Comparison of ENCODE assay signal across 8 mouse cellular contexts in the genomic region with DNA sequence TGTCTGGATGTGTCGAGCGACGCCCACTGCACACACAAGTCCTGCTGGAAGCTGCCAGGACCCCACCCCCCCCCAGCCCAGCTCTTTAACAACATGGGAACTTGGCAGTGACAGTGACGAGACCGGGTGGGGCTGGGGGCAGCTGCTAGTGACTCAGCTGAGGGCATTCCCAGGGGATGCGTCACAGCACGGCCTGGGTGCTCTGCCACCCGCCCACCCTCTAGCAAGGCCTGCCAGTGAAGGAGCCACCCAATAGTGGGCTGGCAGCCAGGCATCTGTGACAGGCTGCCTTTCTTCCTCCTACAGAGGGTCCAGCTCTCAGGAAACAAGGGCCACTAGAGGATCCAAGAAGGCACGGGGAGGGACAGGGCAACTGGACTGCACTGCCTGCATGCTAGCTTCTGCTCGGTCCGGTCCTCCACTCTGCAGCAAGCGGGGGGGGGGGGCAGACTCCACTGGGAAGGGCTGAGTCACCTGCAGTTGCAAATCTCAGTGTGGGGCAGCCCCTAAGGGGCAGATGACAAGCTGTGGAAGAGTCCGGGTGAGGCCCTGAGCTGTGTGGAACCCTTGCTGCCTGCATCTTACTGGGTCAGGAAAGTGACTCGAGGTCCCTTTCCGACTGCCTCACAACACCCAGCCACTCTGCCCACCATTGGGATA. TPM values are rescaled to one million over a fixed set of nuclear protein-coding genes. Genes with fewer than 3 reads are reported as not detected.
DNase-seq lines count a peak whose midpoint lies in the region; ATAC-seq lines count a peak whose summit lies in the region.

No protein-coding gene starts in this region.

- no peak for ATAC-seq in activated CD4-positive, CD25-positive, alpha-beta regulatory T cell, adult 4 months

- peak; percentile 58 to 76 for DNase-seq in cerebellum, postnatal 10 days
- DNase-seq in cerebellum, adult 11-12 months, result no peak
- DNase-seq in urinary bladder, adult 18-20 months (ENCODE audit: low spot score in 2 of 2), result peak; percentile 39 to 61
- DNase-seq in urinary bladder, postnatal 10 days (ENCODE audit: low spot score), result no peak
- DNase-seq in layer of hippocampus, postnatal 36 days, result peak; percentile 62 to 65
- peak; percentile 54 for DNase-seq in skeletal muscle tissue, adult 2 months (ENCODE audit: low read depth, low spot score)
- DNase-seq in embryo, embryonic 11 days, result no peak

RNA-seq across cellular contexts. Expression of a gene that starts 4.7 kb away (rescaled TPM):
- total RNA-seq in layer of hippocampus, postnatal 36 days (2021), result 1 to 10 TPM; 2.8 to 2.9 TPM
- not detected for polyA plus RNA-seq in activated CD4-positive, CD25-positive, alpha-beta regulatory T cell, adult 4 months (2017; shearing (Covaris generic))

RNA-seq across cellular contexts. Expression of a gene that starts 10.9 kb away (rescaled TPM):
- total RNA-seq in layer of hippocampus, postnatal 36 days (2021), result 10 to 100 TPM; 12.3 to 12.4 TPM
- under 1 TPM in 1 of 2 experiments, not detected in 1; 0.24 TPM for polyA plus RNA-seq in activated CD4-positive, CD25-positive, alpha-beta regulatory T cell, adult 4 months (2017; shearing (Covaris generic))

RNA-seq across cellular contexts. Expression of a gene that starts 31.4 kb away (rescaled TPM):
- total RNA-seq in layer of hippocampus, postnatal 36 days (2021), result 1 to 10 TPM; 7.8 to 8.1 TPM
- 10 to 100 TPM; 63.6 to 87.5 TPM for polyA plus RNA-seq in activated CD4-positive, CD25-positive, alpha-beta regulatory T cell, adult 4 months (2017; shearing (Covaris generic))

RNA-seq across cellular contexts. Expression of a gene that starts 37.3 kb away (rescaled TPM):
- 1 to 10 TPM; 8.7 to 9.4 TPM for total RNA-seq in layer of hippocampus, postnatal 36 days (2021)
- polyA plus RNA-seq in activated CD4-positive, CD25-positive, alpha-beta regulatory T cell, adult 4 months (2017; shearing (Covaris generic)), result 1 to 10 TPM in 1 of 2 experiments, under 1 TPM in 1; 0.50 to 4.7 TPM

Comparison
In these comparisons a context has a peak if more than half of its experiments do, and no peak if none do; other contexts are left out.
1. DNase-seq: peak in cerebellum, postnatal 10 days (2 of 2), urinary bladder, adult 18-20 months (2 of 2), layer of hippocampus, postnatal 36 days (2 of 2) and skeletal muscle tissue, adult 2 months (single experiment); none in cerebellum, adult 11-12 months (single experiment), urinary bladder, postnatal 10 days (single experiment) and embryo, embryonic 11 days (single experiment).